Mouse (Mus musculus) heart, embryonic 13.5 days (tissue): Measurements from ENCODE around the gene Asb18. TPM values are rescaled to one million over a fixed set of nuclear protein-coding genes. Genes with fewer than 3 reads are reported as not detected.

ENCODE experiments used
- polyA plus RNA-seq: library from polyadenylated mRNA; unstranded; fragments of >200 nt; fragmentation: Nextera tagmentation; extraction: Ambion mirVana; gene quantifications from 2 replicates; pipeline ENCODE4 v1.2.1, GENCODE M21; 2015

Asb18 gene
- polyA plus RNA-seq, 1 experiment from 2014 or later, result 0.56 TPM

Other genes with a start within 250 kb of the Asb18 start
- 0.13 and 0.29 TPM in 2 replicates for gene Gbx2, start 83.5 kb downstream of the Asb18 start, polyA plus RNA-seq
- gene Iqca, start 138.7 kb upstream of the Asb18 start, polyA plus RNA-seq, result 0.06 and 0.33 TPM in 2 replicates
- gene Ackr3, start 189.3 kb upstream of the Asb18 start, polyA plus RNA-seq, result 38.3 and 38.5 TPM in 2 replicates